Mouse (Mus musculus) cerebellum, postnatal 4 days (tissue): ENCODE measurements at regions not wholly inside any gene's neighbourhood (a gene's known extent, or its start where the extent isn't known, plus 50 kb on each side); places are given as distances from the start of the nearest gene placed in this dataset.

Experiments
- DNase-seq, 2 experiments: peaks; one replicate each; pipeline ENCODE4 v3.0.0; 2022; ENCODE audit warnings: low spot score in 2 of 2, mixed read lengths in 1 of 2

DNA sequence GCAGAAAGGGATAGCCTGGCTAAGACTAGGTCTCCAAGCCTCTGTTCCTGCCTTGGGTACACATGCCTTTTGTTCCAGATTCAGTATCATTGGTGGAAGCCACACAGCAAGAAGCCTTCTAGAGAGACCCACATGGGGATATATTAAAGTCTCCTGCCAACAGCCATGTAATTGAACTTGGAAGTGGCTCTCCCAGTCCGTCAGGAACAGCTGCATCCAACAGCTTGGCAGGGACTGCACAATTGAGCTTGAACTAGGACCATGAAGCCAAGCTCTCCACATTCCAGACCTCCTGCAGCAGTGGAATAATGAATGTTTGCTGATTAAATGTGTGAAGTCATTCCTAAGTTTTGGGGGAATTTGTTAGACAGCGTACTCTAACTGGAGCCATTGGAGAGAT lies 94.5 kb downstream of the Gpr139 start:
- DNase-seq = peak in 1 of 2 experiments; percentile 8

DNA sequence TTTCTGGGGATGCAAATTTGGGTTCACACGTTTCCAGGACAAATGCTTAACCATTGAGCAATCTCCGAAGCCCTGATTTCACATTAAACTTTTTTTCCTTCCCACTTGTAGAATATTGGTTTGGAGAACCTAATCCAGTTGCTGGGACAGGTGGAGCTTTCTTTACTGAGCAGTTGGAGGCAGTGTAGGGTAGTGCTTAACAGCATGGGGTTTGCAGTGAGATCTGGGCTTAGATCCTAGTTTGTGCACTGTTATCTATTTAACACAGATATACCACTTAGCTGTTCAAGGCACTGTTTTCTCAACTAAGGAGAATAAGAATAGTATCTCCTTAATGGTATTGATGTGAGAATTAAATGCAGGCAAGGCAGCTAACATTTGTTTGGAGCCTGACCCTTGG lies 93.5 kb upstream of the Gprc5b start:
- no peak for DNase-seq

DNA sequence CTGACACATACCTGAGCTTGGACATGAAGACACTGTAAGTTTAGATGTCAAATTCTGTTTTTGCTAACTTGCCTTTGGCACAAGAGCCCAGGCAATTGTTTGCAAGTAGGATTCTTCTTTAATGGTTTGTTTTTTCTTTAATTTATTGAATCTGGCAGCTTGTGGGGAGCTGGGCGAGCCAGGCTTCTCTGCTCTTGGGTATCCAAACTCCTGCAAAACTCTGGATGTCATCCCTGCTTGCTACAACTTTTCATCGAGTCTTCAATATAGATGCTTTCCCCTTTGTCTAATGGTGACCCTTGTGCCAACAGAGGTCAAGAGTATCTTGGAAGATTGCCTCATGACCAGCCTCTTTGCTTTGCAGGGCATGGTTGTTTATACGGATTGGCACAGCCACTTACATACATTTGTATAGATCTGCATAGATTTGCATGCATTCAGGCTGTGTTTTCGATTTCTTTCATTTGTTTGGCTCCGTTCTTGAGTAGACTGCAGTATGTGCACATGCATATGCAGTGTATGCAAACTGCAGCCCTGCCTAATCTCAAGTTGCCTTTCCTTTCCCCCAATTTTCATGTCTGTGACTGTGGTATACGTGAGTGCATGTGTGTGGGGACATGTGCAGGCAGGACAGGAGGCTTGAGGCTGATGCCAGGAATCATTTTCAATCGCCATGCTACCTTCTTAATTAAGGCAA lies 92.9 kb upstream of the Gprc5b start:
- no peak for DNase-seq

DNA sequence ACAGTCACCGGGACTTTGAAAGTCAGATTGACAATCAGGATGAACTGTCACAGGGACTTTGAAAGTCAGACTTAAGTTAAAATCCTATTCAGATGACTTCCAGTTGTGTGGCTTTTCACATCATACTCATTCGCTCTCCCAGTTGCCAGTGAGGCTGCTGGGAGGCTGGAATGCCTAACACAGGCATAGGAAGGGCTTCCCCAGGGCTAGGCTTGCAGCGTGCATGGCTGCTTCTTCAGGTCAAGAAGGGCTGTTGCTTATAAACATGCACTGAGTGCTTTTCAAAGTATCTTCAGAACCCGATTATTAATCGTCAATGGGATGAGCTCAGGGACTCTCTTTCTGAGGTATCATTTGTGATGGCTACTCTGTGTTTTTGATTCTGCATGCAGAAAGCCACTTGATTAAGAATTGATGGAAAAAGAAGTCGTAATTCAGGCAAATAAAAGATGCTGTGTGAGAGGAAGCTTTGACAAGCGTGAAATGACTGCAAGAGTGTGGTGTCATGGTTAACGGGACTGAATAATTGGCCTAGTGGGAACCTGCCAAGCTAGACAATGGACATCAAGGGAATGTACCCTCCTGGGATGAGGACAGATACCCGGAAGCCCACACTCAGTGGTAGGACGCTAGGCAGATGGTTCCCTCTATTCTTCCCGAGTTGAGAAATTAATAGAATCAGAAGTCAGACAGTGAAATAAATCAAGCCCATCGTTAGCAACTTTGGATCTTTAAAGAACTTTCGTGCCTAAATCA lies 90.9 kb upstream of the Gprc5b start:
- DNase-seq = no peak

DNA sequence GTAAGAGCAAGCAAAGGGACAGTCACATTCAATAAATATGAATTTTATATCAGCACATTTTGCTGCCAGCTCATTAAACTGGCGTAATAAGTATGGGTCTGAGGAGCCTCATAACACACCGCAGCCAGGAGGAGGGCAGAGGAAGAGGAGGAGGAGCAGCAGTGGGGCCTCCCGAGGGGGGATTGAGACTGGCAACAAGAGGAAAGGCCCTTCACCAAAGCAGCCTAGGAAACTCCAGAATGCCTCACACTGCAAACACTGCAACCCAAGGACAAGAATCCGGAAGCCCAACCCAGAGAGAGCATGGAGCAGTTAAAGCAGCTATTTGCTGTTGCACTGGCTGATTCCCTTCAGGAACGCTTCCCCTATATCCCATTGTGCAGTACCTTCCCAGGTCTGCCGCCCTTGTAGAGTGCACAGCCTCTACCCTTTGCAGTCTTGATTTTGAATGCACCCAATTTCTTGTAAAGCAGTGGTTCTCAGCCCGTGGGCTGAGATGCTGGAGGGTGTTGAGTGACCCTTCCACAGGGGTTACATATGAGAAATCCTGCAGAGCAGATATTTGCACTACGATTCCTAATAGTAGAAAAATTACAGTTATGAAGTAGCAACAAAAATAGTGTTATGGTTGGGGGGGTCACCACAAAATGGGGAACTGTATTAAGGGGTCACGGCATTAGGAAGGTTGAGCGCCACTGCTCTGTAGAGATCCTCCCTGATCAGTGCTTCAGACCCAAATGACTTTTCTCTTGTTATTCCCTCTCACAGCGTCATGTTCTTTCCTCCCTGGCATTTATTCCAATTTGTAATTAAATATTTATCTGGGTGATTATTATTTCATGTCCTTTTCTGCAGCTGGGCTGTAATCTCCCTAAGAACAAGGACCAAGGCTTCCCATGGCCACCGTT lies 82.0 kb upstream of the Gprc5b start:
- peak in 1 of 2 experiments; percentile 10 for DNase-seq

DNA sequence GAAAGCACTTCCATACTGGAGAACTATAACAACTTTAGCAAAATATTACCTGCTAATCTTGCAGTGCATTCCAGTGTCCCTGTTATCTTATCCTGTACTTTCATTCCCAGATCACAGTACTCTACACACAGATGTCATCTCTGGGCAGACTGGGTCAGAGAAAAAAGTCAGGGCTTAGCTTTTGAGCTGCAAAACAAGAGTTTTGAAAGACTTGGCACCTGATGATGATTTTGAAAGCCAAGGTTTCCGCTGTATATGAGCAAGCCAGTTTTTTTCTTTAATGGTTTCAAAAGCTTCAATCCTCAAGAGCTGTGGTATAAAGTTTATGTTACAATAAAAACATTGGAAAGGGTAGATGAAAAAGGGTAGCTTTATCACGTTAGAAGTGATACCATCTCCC lies 71.0 kb upstream of the Gprc5b start:
- DNase-seq = no peak
